Mouse (Mus musculus) thymus, postnatal 36 days (tissue): ENCODE data around the gene Kif3a.

Experiments used
- DNase-seq, 2 experiments: peaks; one replicate each; pipeline ENCODE4 v3.0.0; 2022; ENCODE audit warnings: mixed read lengths in 2 of 2

The Kif3a gene

DNA sequence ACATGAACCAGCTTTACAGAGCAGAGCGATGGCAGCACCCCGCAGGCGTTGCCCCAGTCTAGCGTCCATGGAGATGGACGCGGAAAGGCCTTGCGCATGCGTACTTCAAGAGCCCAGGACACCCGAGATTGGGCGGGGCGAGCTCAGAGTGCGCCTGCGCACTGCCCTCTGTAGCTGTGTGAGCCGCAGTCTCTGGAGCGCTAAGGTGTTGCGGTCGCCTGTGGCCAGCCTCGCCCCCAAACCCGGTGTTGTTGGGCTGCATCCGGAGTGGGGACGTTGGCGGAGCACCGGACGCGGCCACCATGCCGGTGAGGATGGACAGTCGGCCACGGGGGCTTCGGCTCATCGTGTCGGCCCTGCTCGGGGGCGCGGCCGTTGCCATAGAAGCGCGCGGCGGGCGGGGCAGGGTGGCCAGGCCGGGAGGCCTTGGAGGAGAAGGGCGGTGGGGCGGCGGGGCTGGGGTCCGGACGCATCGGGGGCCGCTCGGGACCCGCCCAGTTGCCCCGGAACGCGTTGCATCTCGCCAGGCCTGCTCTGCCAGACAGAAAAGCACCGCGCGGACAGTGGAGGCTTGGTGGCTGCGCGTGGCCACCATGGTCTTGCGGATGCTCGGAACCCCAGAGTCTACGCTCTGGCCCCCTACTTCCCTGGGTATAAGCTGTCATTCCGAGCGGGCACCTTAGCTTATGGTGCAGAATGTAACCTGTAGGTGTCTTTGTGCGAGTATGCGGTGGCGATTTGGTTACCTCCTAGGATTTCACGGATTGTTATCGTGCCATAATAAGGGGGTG, at the start of gene Kif3a:
TSS of gene Kif3a (plus strand) at position 156 of the 791 bp plus-strand sequence.
- DNase-seq = peak; percentile 92 to 94

GRCm38 (mm10) chr11:53518759-53519158, 48.4 kb upstream of the Kif3a start:
- DNase-seq = no peak

- peak; percentile 26 to 45 for DNase-seq
These were observed 47.7 kb upstream of the Kif3a start, which contains the start of gene Sept8 for GRCm38 (mm10) chr11:53519207-53520121. Gene Sept8 (plus strand): TSS chr11:53519257.

GRCm38 (mm10) chr11:53520122-53520978, 46.8 kb upstream of the Kif3a start:
- no peak for DNase-seq

- no peak for DNase-seq
These were observed 45.9 kb upstream of the Kif3a start for GRCm38 (mm10) chr11:53521120-53521820.

- DNase-seq = no peak
These were observed 45.4 kb upstream of the Kif3a start for GRCm38 (mm10) chr11:53521821-53522131.

GRCm38 (mm10) chr11:53522362-53522761, 44.8 kb upstream of the Kif3a start:
- no peak for DNase-seq

DNA sequence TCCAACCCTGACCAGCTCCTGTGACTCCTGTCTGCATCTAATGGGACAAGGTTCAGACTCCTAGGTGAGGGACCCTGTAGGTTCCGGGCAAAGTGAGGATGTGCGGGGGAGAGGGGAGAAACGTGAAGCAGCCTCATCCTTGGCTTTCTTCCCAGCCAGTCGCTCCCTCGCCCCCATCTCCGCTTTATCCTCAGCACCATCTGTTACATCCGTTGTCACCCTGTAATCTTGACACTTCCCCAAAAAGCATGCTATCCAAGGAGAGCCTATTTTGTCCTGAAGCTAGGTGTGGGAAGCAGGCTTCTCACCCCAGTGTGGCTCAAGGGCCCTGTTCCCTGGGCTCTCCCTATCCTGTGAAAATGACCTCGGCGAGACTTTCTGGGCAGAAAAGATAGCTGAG, 44.2 kb upstream of the Kif3a start:
- no peak for DNase-seq

DNA sequence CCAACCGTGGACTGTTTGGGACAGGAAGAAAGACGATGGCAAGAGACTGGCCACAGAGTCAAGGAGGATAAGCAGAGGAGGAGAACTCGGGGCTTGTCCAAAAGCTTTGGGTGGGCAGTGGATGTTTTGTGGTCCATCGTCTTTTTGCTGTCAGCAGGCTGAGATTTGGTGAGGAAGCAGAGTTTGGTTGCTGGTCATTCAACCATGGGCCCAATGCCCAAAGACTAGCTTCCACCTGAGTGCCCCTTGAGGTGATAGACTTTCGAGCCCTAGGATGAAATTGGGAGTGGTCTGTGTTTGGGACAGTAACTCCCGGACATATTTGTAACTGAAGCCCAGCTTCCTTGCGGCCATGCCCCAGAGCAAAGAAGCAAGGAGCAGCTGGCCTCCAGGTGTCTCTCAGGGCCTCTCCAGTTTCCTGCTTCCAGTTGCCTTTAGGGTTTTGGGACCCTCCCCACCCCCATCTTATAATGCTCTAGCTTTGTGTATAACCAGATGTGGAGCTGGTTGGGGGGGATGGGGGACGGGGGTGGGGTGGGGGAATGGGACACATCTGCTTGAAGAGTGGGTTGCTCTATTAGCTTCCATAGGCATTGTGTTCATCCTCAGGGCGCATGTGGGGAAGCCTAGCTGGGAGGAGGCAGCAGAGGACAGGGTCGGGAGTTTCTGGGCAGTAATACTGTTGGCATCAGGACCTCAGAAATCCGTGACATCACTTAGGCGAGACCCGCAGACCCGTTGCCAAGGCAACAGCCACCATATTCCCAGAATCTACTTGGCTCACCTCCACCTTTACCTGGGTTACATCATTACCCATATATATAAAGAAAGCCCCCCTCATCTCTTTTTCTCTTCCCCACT, 43.4 kb upstream of the Kif3a start:
- no peak for DNase-seq

GRCm38 (mm10) chr11:53524905-53525304, 42.3 kb upstream of the Kif3a start:
- DNase-seq = peak; percentile 20 to 24

DNA sequence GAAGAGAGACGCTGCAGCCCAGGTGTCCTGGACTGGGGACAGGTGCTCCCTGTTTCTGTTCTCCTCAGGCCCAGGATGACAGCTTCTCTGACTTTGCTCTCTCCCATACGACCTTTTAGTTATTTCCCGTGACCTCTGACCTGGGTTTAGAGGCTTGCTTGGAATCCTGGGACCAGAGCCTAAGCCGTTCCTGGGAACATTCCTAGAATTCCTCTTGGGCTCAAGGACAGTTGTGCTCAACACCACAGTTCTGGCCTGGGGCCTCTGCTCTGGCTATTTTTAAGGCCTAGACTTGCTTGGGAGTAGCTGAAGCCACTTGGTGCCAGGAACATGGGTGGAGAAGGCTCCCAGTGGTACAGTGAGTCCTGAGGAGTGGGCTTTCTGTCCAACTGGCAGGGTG, 41.7 kb upstream of the Kif3a start:
- DNase-seq = no peak

DNA sequence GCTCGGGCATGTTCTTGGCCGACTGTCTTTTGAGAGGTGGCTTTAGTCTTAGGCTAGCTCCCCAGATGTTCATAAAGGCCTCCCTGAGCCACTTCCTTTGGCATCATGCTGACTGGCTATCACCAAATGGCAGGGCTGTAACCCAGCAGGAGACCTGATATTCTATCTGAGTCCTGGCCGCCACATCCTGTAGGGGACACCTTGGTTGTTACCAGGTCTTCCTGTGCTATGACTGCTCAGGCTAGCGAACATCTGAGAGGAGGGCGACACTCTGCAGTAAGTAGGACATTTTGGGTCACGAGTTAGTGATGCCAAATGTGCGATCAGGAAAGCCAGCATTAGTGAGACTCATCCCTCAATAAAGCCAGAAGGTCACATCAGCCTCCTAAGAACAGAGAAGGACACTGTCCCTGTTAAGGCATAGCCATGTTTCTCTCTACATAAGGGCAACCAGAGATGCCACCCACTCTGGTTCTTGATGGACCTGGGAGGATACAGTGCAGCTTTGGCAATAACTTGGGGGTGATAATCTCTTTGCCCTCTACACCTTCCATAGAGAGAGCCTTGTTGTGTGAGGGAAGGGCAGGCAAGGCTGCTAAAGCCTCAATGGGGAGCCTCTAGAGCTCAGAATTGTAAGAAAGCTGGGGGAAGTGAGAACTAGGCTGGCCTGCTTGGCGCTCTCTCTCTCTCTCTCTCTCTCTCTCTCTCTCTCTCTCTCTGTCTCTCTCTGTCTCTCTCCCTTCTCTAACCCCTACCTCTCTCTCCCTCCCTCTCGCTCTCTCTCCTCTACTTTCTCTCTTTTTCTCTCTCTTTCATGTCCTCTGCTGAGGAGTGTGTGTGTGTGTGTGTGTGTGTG, 38.6 kb upstream of the Kif3a start:
- no peak for DNase-seq

GRCm38 (mm10) chr11:53529253-53529557, 38.0 kb upstream of the Kif3a start:
- DNase-seq = no peak

GRCm38 (mm10) chr11:53530001-53530400, 37.2 kb upstream of the Kif3a start:
- no peak for DNase-seq

GRCm38 (mm10) chr11:53531578-53532230, 35.5 kb upstream of the Kif3a start:
- DNase-seq = no peak

- no peak for DNase-seq
These were observed 35.0 kb upstream of the Kif3a start for GRCm38 (mm10) chr11:53532231-53532620.

GRCm38 (mm10) chr11:53539002-53539491, 28.1 kb upstream of the Kif3a start:
- DNase-seq = no peak

DNA sequence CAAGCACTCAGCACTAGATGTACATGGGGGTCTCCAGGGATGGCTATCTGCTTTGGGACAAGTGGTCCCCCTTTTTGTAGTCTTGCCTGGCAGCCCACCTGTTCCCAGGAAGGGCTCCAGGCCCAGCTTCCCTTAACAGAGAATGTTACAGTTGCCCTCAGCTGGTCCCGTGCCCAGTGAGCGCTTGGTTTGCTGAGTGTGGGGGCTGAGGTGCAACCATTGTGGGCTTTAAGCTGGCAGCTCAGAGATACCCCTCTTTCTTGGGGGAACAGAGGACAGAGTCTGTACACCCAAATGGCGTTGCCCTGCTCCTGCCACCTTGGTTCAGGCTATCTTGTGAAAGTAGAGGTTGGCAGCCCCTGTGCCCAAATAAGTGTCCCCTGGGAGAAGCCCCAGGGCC, 26.8 kb upstream of the Kif3a start:
- DNase-seq = no peak

GRCm38 (mm10) chr11:53541222-53541621, 26.0 kb upstream of the Kif3a start:
- DNase-seq = no peak

- DNase-seq = no peak
These were observed 24.2 kb upstream of the Kif3a start for GRCm38 (mm10) chr11:53543021-53543420.
